Mouse (Mus musculus): Measurements from ENCODE around the gene Map4k1. TPM values are rescaled to one million over a fixed set of nuclear protein-coding genes. Genes with fewer than 3 reads are reported as not detected.

Map4k1 gene
- polyA plus RNA-seq, 2 experiments, result 6.4 to 9.3 TPM

- no peak for TF ChIP-seq POLR2A (IDR thresholded peaks at IDR 0.05; ENCODE audit: borderline replicate concordance, extremely low read depth, insufficient read depth, insufficient read length)
- no peak for ATAC-seq (ENCODE audit: low FRiP score, low read depth)
These were observed 50.8 kb downstream of the Map4k1 start for GRCm38 (mm10) chr7:29032685-29033084.

DNA sequence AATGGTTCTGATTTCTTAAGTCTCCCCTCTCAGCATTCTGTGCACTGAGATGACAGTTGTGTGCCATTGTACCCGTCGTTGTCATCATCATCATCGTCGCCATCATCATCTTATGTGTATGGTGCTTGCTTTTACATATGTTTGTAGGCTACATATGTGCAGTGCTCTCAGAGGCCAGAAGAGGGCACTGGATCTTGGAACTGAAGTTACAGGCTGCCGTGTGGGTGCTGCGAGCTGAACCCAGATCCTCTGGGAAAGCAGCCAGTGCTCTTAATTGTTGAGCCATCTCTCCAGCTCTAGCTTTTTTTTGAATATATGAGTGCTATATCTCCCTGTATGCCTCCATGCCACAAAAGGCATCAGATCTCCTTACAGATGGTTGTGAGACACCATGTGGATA is 55.4 kb downstream of the Map4k1 start:
- Histone ChIP-seq H3K4me3 (replicated peaks; ENCODE audit: low read length) (no peak overlapping the region), H3K4me1 (ENCODE audit: control insufficient read depth, insufficient read depth, low read length) (peaks cover 6% of the 10 kb centered on the region; the same call in 1 of the 2 replicates), H3K27me3 (ENCODE audit: control insufficient read depth, insufficient read depth, low read length) (no peaks in the 10 kb centered on the region), H3K4me2 (replicated peaks; ENCODE audit: low read depth, low read length, severe bottlenecking) (no peak overlapping the region), H3K27ac (replicated peaks; ENCODE audit: low read depth, low read length) (no peak overlapping the region), H3K9me3 (ENCODE audit: control insufficient read depth, low read length) (no peaks in the 10 kb centered on the region), H3K9ac (ENCODE audit: low read depth, low read length, severe bottlenecking) (no peak overlapping the region), H3K36me3 (ENCODE audit: control insufficient read depth, insufficient read depth, low read length) (no peaks in the 10 kb centered on the region)
- TF ChIP-seq POLR2A (IDR thresholded peaks at IDR 0.05; ENCODE audit: borderline replicate concordance, extremely low read depth, insufficient read depth, insufficient read length), result no peak
- ATAC-seq (ENCODE audit: low FRiP score, low read depth) (no peak), DNase-seq (ENCODE audit: low spot score) (no peak)
- WGBS, result 86% methylated on average over 6 of the region's 6 CpGs

More at GRCm38 (mm10) chr7:29032685-29033084, 50.8 kb downstream of the Map4k1 start:
- Histone ChIP-seq H3K9me3 (ENCODE audit: control insufficient read depth, low read length) (no peaks in the 10 kb centered on the region), H3K9ac (ENCODE audit: low read depth, low read length, severe bottlenecking) (no peak overlapping the region), H3K4me3 (replicated peaks; ENCODE audit: low read length) (no peak overlapping the region), H3K27me3 (ENCODE audit: control insufficient read depth, insufficient read depth, low read length) (no peaks in the 10 kb centered on the region), H3K4me2 (replicated peaks; ENCODE audit: low read depth, low read length, severe bottlenecking) (no peak overlapping the region), H3K4me1 (ENCODE audit: control insufficient read depth, insufficient read depth, low read length) (no peaks in the 10 kb centered on the region), H3K36me3 (ENCODE audit: control insufficient read depth, insufficient read depth, low read length) (no peaks in the 10 kb centered on the region), H3K27ac (replicated peaks; ENCODE audit: low read depth, low read length) (no peak overlapping the region)
- DNase-seq (ENCODE audit: low spot score), result no peak
- 88% methylated on average over 5 of the region's 5 CpGs for WGBS

DNA sequence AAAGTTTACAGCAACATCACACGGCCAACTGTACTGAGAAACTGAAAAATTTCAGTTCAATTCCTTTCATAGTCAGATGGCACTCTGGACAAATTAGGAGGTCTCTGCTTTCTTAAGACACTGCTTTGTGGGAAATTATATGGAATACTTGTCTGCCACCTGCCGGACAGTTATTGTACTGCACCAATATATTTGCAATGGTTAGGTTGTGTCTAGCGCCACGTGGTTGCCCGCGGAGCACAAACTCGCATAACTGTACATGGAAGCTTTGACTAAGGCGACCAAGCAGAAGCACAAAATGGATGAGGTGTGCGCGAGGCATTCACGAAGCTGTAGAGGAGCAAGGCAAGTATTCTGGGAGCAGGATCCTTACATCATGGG is 57.7 kb downstream of the Map4k1 start:
- Histone ChIP-seq H3K9me3 (ENCODE audit: control insufficient read depth, low read length) (no peaks in the 10 kb centered on the region), H3K4me3 (replicated peaks; ENCODE audit: low read length) (peak overlapping the region; percentile 44), H3K9ac (ENCODE audit: low read depth, low read length, severe bottlenecking) (peak overlapping the region; percentile 59), H3K4me1 (ENCODE audit: control insufficient read depth, insufficient read depth, low read length) (peaks cover 6% of the 10 kb centered on the region; the same call in 1 of the 2 replicates), H3K27me3 (ENCODE audit: control insufficient read depth, insufficient read depth, low read length) (no peaks in the 10 kb centered on the region), H3K36me3 (ENCODE audit: control insufficient read depth, insufficient read depth, low read length) (no peaks in the 10 kb centered on the region), H3K27ac (replicated peaks; ENCODE audit: low read depth, low read length) (0 out of 2 replicates have a peak overlapping the region, but pooled peaks have one; percentile 21), H3K4me2 (replicated peaks; ENCODE audit: low read depth, low read length, severe bottlenecking) (peak overlapping the region; percentile 83)
- DNase-seq (ENCODE audit: low spot score) (peak; percentile 93), ATAC-seq (ENCODE audit: low FRiP score, low read depth) (peak; percentile 79)
- 2% methylated on average over 11 of the region's 11 CpGs for WGBS
- TF ChIP-seq POLR2A (IDR thresholded peaks at IDR 0.05; ENCODE audit: borderline replicate concordance, extremely low read depth, insufficient read depth, insufficient read length), result no peak

DNA sequence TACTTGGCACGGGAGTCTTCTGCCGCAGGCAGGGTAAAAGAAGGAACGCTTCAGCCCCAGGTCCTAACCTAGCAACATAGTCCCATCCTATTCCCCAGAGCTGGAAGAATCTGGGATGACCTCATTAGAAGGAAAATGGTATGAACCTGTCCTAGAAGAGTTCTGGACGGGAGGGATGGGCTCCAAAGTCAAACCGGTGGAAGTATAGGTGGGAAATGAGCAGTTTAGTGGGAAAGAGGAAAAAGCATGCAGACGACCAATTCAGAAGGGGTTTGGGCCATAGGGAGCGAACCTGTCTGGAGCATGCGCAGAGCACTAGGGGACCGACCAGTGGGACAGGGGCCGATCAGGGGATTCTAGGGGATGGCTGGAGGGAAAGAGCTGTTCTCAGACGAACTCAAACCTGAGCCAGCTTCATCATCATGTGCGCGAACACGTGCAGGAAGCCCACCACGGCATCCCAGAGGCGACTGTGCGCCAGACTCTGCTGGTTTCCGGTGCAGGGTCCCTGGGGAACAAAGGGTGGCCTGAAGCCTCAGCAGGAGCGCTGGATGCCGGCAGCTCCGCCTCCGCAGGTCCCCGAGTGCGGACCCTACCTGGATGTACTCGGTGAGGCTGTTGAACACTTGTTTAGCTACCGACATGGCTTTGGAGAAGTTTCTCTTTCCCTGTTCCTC is 58.3 kb downstream of the Map4k1 start:
- 3% methylated on average over 26 of the region's 26 CpGs for WGBS
- peak; percentile 57 for DNase-seq (ENCODE audit: low spot score)
- peaks cover 6% of the 10 kb centered on the region; the same call in 1 of the 2 replicates for H3K4me1 ChIP-seq (ENCODE audit: control insufficient read depth, insufficient read depth, low read length)
- no peak for TF ChIP-seq POLR2A (IDR thresholded peaks at IDR 0.05; ENCODE audit: borderline replicate concordance, extremely low read depth, insufficient read depth, insufficient read length)
- peak; percentile 38 for ATAC-seq (ENCODE audit: low FRiP score, low read depth)
- peak overlapping the region; percentile 59 for H3K9ac ChIP-seq (ENCODE audit: low read depth, low read length, severe bottlenecking)
- H3K4me3 ChIP-seq (replicated peaks; ENCODE audit: low read length), result peak overlapping the region; percentile 44
- peak overlapping the region; percentile 83 for H3K4me2 ChIP-seq (replicated peaks; ENCODE audit: low read depth, low read length, severe bottlenecking)
- no peaks in the 10 kb centered on the region for H3K36me3 ChIP-seq (ENCODE audit: control insufficient read depth, insufficient read depth, low read length)
- no peaks in the 10 kb centered on the region for H3K9me3 ChIP-seq (ENCODE audit: control insufficient read depth, low read length)
- no peaks in the 10 kb centered on the region for H3K27me3 ChIP-seq (ENCODE audit: control insufficient read depth, insufficient read depth, low read length)
- H3K27ac ChIP-seq (replicated peaks; ENCODE audit: low read depth, low read length), result 0 out of 2 replicates have a peak overlapping the region, but pooled peaks have one; percentile 21

- 83% methylated on average over 5 of the region's 5 CpGs for WGBS
- H3K27ac ChIP-seq (replicated peaks; ENCODE audit: low read depth, low read length), result no peak overlapping the region
- no peak for ATAC-seq (ENCODE audit: low FRiP score, low read depth)
- no peak overlapping the region for H3K9ac ChIP-seq (ENCODE audit: low read depth, low read length, severe bottlenecking)
- no peak overlapping the region for H3K4me3 ChIP-seq (replicated peaks; ENCODE audit: low read length)
- no peaks in the 10 kb centered on the region for H3K9me3 ChIP-seq (ENCODE audit: control insufficient read depth, low read length)
- H3K27me3 ChIP-seq (ENCODE audit: control insufficient read depth, insufficient read depth, low read length), result no peaks in the 10 kb centered on the region
- no peak overlapping the region for H3K4me2 ChIP-seq (replicated peaks; ENCODE audit: low read depth, low read length, severe bottlenecking)
- no peak for TF ChIP-seq POLR2A (IDR thresholded peaks at IDR 0.05; ENCODE audit: borderline replicate concordance, extremely low read depth, insufficient read depth, insufficient read length)
- no peaks in the 10 kb centered on the region for H3K36me3 ChIP-seq (ENCODE audit: control insufficient read depth, insufficient read depth, low read length)
- no peak for DNase-seq (ENCODE audit: low spot score)
- peaks cover 7% of the 10 kb centered on the region; the same call in 1 of the 2 replicates for H3K4me1 ChIP-seq (ENCODE audit: control insufficient read depth, insufficient read depth, low read length)
These were observed 59.3 kb downstream of the Map4k1 start for GRCm38 (mm10) chr7:29041194-29041593.
